Mouse (Mus musculus) urinary bladder, postnatal 36 days (tissue): Measurements from ENCODE around the gene Vwa5b2.

Experiments
- DNase-seq, 2 experiments: peaks; one replicate each; pipeline ENCODE4 v3.0.0; 2022; ENCODE audit warnings: low spot score in 2 of 2, mixed read lengths in 1 of 2

Gene Vwa5b2

GRCm38 (mm10) chr16:20589366-20589938 lies at the start of gene Vwa5b2:
TSS of gene Vwa5b2 (plus strand) at chr16:20589471.
- DNase-seq: no peak

DNA sequence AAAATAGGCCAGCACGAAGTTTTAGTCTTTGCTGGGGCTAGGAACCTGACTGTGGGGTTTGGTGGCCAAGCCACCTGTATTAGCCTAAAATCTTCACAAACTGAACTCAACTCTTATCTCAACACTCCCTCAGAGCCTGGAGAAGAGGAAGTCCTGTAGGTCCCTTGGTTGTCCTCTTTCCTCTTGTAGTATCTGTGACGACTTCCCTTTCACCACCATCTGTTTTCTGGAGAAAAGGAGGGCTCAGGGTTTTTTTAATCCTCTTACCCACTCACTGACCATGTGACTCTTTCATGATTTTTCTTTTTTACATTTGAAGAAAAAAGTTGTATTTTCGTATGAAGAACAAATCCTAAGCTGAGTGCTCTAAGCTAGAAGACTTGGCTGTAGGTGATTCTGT lies 49.6 kb upstream of the Vwa5b2 start:
- DNase-seq: no peak

- no peak for DNase-seq
Measured at GRCm38 (mm10) chr16:20540438-20540837, 48.8 kb upstream of the Vwa5b2 start.

DNA sequence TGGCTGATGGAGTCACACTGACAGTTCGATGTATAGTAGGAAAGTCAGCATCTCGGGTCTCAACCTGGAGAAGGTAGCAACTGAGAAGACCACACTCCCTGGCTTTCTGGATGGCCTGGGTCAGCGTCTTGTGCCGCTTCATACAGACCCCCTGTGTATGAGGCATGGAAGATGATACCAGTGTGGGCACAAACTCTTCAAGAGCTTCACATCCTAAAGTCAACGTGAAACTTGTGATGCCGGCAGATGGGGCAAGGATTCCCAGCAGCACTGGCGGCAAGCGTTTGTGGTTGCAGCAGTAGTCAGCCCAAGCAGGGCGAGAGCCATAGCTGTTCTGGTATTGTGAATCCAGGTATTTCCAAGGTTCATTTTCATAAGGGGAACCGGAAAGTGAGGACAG lies 43.6 kb upstream of the Vwa5b2 start:
- DNase-seq: no peak

GRCm38 (mm10) chr16:20547423-20547822 lies 41.8 kb upstream of the Vwa5b2 start:
- DNase-seq: no peak

GRCm38 (mm10) chr16:20548096-20548948 lies 40.9 kb upstream of the Vwa5b2 start, which contains the start of gene Abcf3:
TSS of gene Abcf3 (plus strand) at chr16:20548577.
- peak; percentile 93 to 98 for DNase-seq

DNA sequence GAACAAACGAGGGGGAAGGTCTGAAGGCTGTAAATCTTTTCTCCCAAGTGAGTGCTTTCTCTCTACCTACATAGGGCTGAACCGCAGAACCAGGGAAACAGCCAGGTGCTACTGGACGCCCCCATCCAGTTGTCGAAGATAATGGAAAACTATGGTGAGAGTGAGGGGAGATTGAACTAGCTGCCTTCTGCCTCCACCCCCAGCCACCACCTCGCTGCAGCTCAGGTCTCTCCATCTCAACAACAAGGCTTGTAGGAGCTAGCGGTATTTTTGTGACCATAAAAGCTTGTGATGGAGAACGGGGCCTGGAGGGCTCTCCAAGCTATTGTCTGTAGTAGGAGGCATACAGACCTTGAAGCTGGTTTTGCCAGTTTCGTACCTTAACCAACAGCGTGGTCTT lies 40.1 kb upstream of the Vwa5b2 start:
- no peak for DNase-seq

GRCm38 (mm10) chr16:20551691-20552090 lies 37.6 kb upstream of the Vwa5b2 start:
- no peak for DNase-seq

GRCm38 (mm10) chr16:20552594-20552993 lies 36.7 kb upstream of the Vwa5b2 start:
- no peak for DNase-seq

DNA sequence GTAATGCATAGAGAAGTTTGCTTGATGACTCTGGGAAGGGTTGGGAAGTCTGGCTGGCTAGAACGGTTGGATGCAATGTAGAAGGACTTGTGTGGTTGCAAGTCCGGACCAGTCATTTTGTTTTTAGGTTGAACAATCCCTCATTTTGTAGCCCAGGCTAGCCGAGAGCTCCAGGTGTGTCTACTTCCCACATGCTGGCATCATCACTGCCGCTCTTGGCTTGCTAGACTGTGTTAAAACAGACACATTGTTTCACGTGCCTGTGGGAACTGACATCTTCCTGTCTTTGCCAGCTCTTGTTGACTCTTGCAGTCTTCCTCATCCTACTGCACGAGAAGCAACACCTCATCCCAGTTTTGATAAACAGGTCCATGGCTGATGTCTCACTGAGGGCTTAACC lies 34.3 kb upstream of the Vwa5b2 start:
- no peak for DNase-seq

DNA sequence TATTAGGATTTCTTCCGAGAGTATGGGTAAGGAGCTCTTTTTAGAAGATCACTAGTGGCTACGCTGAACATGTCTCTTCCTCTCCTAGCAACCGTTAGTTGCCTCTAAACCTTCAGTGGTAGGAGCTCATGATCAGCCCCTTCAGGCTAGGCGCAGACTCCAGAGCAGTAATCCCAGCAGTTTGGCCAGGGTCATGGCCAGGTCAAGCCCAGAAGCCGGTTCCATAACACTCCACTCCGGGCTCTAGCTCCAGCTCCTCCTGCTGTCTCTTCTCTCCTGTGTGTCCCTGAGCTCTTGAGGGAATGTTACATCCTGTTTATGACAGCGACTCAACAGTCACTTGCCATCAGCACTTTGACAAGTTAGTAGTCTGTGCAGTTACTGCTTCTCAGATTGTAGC lies 31.9 kb upstream of the Vwa5b2 start:
- no peak for DNase-seq

GRCm38 (mm10) chr16:20565075-20565474 lies 24.2 kb upstream of the Vwa5b2 start:
- DNase-seq: no peak

DNA sequence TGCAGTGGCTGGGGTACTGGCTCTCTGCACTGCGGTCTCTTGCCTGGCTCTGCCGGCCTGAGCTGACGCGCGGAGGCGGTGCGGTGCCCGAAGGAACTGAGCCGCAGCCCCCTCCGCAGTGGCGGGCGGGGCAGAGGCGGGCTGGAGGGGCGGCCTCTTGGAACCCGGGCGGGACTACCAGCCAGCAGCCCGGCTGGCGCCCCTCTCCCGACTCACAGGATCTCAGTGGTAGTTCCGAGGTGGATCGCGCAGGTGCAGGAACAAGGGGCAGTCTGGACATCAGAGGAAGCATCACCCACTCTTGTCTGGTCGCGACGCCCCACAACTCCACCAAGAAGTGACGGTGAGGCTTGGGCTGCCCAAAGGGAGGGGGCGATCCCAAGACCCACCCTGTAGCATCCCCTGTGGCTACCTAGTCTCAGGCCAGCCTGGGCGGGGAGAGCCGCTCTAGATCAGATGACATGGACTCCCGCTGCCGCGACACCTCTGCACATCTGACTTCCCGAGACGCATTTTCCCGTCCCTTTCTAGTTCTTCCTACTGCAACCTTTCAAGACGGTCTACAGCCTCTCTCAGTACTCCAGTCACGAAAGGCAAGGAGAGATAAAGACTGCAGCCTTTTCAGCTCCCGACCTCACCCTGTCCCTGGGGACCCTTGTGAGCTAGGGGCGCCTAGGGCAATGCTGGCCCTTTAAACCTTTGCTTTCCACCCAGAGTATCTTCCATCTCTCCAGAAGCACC lies 838 bp downstream of the Vwa5b2 start:
- no peak for DNase-seq

DNA sequence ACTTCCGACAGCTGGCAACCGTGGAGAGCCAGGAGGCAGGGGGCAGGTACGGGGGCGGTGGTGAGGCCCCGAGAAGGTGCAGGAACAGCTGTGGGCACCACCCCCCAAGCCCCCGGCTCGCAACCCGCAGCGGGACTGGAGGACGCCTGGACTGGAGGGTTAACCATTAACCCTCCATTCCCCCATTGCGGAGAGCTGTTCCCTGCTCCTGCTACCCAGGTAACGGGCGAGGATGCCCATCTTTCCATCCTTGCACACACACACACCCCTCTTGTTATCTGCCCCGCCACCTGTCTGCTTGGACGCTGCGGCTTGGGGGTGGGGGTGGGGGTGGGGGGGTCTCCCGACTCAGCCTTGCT lies 1.4 kb downstream of the Vwa5b2 start:
- no peak for DNase-seq

- DNase-seq: no peak
Measured at GRCm38 (mm10) chr16:20591076-20591705, 1.9 kb downstream of the Vwa5b2 start.

DNA sequence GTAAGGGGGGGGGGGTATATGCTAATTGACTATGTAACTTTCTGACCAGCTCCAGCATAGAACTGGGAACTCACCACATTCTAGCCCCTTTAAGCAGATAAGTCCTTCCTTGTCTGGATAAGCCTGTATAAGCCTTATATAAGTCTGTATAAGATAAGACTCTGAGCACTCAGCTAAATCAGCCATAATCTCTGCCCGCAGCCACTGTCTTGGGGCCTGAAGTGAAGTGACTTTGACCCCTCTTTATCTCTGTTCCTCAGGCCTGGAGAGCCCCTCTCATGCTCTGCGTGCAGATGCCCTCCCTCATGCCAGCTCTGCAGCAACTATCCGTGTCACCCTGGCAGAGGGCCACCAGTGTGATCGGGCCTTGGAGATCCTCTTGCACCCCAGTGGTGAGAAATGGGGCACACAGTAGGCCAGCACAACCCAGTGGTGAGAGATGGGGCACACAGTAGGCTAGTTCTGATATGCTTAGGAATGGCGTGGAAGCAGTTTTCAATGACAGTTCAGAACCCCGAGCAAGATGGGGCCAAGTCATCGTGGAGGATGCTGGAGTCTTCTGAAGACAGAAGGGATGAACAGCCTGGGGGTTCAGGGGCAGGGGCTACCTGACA lies 5.9 kb downstream of the Vwa5b2 start:
- no peak for DNase-seq

- no peak for DNase-seq
Measured at GRCm38 (mm10) chr16:20595737-20596136, 6.5 kb downstream of the Vwa5b2 start.

DNA sequence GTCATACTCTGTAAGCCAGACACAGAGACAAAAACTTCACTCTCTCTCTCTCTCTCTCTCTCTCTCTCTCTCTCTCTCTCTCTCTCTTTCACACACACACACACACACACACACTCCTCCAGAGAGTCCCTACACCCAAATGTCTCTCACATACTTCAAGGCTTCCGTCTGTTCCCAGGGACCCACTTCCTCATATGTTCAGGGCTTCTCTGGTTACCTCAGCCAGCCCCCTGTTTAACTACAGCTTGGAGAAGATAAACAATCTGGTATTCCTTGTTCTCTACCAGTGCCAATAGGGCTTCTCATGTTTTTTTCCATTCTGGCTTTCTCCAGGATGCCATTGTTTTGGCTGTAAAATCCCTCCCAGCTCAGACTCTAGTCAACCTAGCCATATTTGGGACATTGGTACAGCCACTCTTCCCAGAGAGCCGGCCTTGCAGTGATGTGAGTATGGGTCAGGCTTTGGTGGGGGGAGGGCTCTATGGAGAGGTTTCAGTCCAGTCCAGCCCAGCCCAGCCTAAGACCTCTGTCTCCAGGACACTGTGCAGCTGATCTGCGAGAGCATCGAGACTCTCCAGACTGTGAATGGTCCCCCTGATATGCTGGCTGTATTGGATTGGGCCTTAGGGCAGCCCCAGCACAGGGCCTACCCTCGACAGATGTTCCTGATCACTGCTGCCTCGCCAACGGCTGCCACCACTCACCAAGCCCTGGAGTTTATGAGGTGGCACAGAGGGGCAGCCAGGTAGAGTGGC lies 7.6 kb downstream of the Vwa5b2 start:
- no peak for DNase-seq

- DNase-seq: no peak
Measured at GRCm38 (mm10) chr16:20600511-20600910, 11.2 kb downstream of the Vwa5b2 start.

- no peak for DNase-seq
Measured at GRCm38 (mm10) chr16:20604705-20605104, 15.4 kb downstream of the Vwa5b2 start.
